In the genomic region with DNA sequence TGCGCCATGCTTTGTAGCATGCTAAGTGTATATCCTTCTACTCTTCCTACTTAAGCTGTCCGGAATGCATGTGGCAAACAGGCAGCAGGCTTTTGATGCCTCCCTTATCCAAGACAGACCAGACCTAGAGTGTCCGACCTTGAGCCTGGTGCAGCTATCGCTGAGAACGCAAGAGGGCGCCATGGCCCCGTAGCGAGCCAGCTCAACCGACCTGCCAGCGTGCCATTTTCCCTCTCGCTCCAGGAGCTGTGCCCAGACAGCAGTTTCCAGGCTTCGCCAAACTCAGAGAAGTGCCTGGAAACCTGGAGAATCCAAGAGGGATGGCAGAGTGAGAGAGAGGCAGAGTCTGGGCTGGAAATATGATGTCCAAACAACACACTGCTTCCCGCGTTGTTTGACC, we compare ENCODE assay signal across 8 mouse cellular contexts.
DNase-seq lines count a peak whose midpoint lies in the region; ATAC-seq and TF ChIP-seq lines count a peak whose summit lies in the region.

No protein-coding gene starts in this region.

- no peak overlapping the region for H3K4me3 ChIP-seq in ES-Bruce4 (ENCODE audit: low read depth, low read length)
- H3K4me3 ChIP-seq in forebrain, embryonic 15.5 days = no peak overlapping the region
- peak overlapping the region; percentile 27; the same call in 1 of the 2 replicates for H3K4me3 ChIP-seq in liver, embryonic 16.5 days (ENCODE audit: low read depth, low read length)
- peak overlapping the region; percentile 34 for H3K4me3 ChIP-seq in neural tube, embryonic 15.5 days (replicated peaks)
- no peak overlapping the region for H3K4me3 ChIP-seq in testis, adult 2 months (ENCODE audit: control insufficient read depth, low read depth, low read length)

- intact Hi-C loops in heart, postnatal 14 days (cut with DNase I) = loop anchor here (1.0 to 5.0 kb wide), 3 partner anchors 157 to 282 kb away; a partner anchor contains a TSS

- 0 out of 2 replicates have a peak overlapping the region, but pooled peaks have one; percentile 14 for H3K4me2 ChIP-seq in forebrain, embryonic 15.5 days (replicated peaks)
- H3K4me2 ChIP-seq in liver, embryonic 16.5 days (ENCODE audit: low read depth, low read length) = peak overlapping the region; percentile 54
- peak overlapping the region; percentile 65 for H3K4me2 ChIP-seq in neural tube, embryonic 15.5 days

- TF ChIP-seq CTCF in ES-Bruce4 (IDR thresholded peaks at IDR 0.05; ENCODE audit: low read depth, low read length) = peak; percentile 96
- peak; percentile 89; the same call in 1 of the 2 replicates for TF ChIP-seq CTCF in testis, adult 2 months (IDR thresholded peaks at IDR 0.05; ENCODE audit: control insufficient read depth, insufficient read depth, insufficient replicate concordance, low read depth, low read length)

- peak; percentile 80 for ATAC-seq in forebrain, embryonic 15.5 days (replicated peaks)
- 0 out of 2 replicates have a peak, but pooled peaks have one; percentile 19 for ATAC-seq in liver, embryonic 16.5 days (ENCODE audit: low read depth)
- ATAC-seq in neural tube, embryonic 15.5 days (ENCODE audit: low FRiP score) = peak; percentile 89

- TF ChIP-seq POLR2A in ES-Bruce4 (IDR thresholded peaks at IDR 0.05; ENCODE audit: insufficient read depth, low read length) = no peak
- no peak for TF ChIP-seq POLR2A in testis, adult 2 months (IDR thresholded peaks at IDR 0.05; ENCODE audit: control insufficient read depth, low read depth, low read length)

- no peaks in the 10 kb centered on the region for H3K9me3 ChIP-seq in ES-Bruce4 (replicated peaks; ENCODE audit: control insufficient read depth, insufficient read depth, low read length, poor library complexity, severe bottlenecking)
- H3K9me3 ChIP-seq in forebrain, embryonic 15.5 days = no peaks in the 10 kb centered on the region
- no peaks in the 10 kb centered on the region for H3K9me3 ChIP-seq in liver, embryonic 16.5 days (replicated peaks; ENCODE audit: control insufficient read depth, low read length)
- H3K9me3 ChIP-seq in neural tube, embryonic 15.5 days (replicated peaks) = no peaks in the 10 kb centered on the region

- no peak overlapping the region for H3K27ac ChIP-seq in ES-Bruce4 (ENCODE audit: insufficient read depth, low read length)
- no peak overlapping the region for H3K27ac ChIP-seq in forebrain, embryonic 15.5 days (replicated peaks)
- no peak overlapping the region for H3K27ac ChIP-seq in liver, embryonic 16.5 days (ENCODE audit: low read length)
- no peak overlapping the region for H3K27ac ChIP-seq in neural tube, embryonic 15.5 days (replicated peaks)
- no peak overlapping the region for H3K27ac ChIP-seq in testis, adult 2 months (ENCODE audit: control insufficient read depth, insufficient read depth, low read depth, low read length)

- 0 out of 2 replicates have a peak, but pooled peaks have one; percentile 19 for TF ChIP-seq EP300 in ES-Bruce4 (IDR thresholded peaks at IDR 0.05; ENCODE audit: insufficient read depth, low read depth, low read length)

- no peaks in the 10 kb centered on the region for H3K27me3 ChIP-seq in ES-Bruce4 (ENCODE audit: control insufficient read depth, insufficient read depth, low read length, poor library complexity, severe bottlenecking)
- peaks cover 66% of the 10 kb centered on the region for H3K27me3 ChIP-seq in forebrain, embryonic 15.5 days
- H3K27me3 ChIP-seq in liver, embryonic 16.5 days (ENCODE audit: control insufficient read depth, insufficient read depth, low read depth, low read length) = peaks cover 25% of the 10 kb centered on the region
- H3K27me3 ChIP-seq in neural tube, embryonic 15.5 days (replicated peaks) = peaks cover 67% of the 10 kb centered on the region
- H3K27me3 ChIP-seq in testis, adult 2 months (ENCODE audit: control insufficient read depth, insufficient read depth, low read length) = no peaks in the 10 kb centered on the region

- H3K4me1 ChIP-seq in ES-Bruce4 (ENCODE audit: control insufficient read depth, insufficient read depth, low read length) = no peaks in the 10 kb centered on the region
- peaks cover 14% of the 10 kb centered on the region for H3K4me1 ChIP-seq in forebrain, embryonic 15.5 days
- peaks cover 12% of the 10 kb centered on the region for H3K4me1 ChIP-seq in liver, embryonic 16.5 days (ENCODE audit: control insufficient read depth, low read depth, low read length)
- peaks cover 14% of the 10 kb centered on the region for H3K4me1 ChIP-seq in neural tube, embryonic 15.5 days
- H3K4me1 ChIP-seq in testis, adult 2 months (ENCODE audit: control insufficient read depth, insufficient read depth, low read length) = no peaks in the 10 kb centered on the region; the same call in 1 of the 2 replicates

- H3K36me3 ChIP-seq in ES-Bruce4 (ENCODE audit: control insufficient read depth, insufficient read depth, low read length, poor library complexity, severe bottlenecking) = no peaks in the 10 kb centered on the region
- no peaks in the 10 kb centered on the region for H3K36me3 ChIP-seq in forebrain, embryonic 15.5 days
- no peaks in the 10 kb centered on the region for H3K36me3 ChIP-seq in liver, embryonic 16.5 days (ENCODE audit: control insufficient read depth, insufficient read depth)
- H3K36me3 ChIP-seq in neural tube, embryonic 15.5 days = no peaks in the 10 kb centered on the region
- H3K36me3 ChIP-seq in testis, adult 2 months (ENCODE audit: control insufficient read depth, insufficient read depth, low read length) = no peaks in the 10 kb centered on the region

- WGBS in forebrain, embryonic 15.5 days = 2% methylated on average over 14 of the region's 14 CpGs
- WGBS in liver, embryonic 16.5 days (ENCODE audit: insufficient replicate concordance) = 5% methylated on average over 14 of the region's 14 CpGs
- 3% methylated on average over 14 of the region's 14 CpGs for WGBS in neural tube, embryonic 15.5 days

- H3K9ac ChIP-seq in ES-Bruce4 (ENCODE audit: low read depth, poor library complexity, severe bottlenecking) = no peak overlapping the region
- H3K9ac ChIP-seq in forebrain, embryonic 15.5 days (replicated peaks) = no peak overlapping the region
- H3K9ac ChIP-seq in liver, embryonic 16.5 days (ENCODE audit: low read depth, low read length) = peak overlapping the region; percentile 7; the same call in 1 of the 2 replicates
- no peak overlapping the region for H3K9ac ChIP-seq in neural tube, embryonic 15.5 days (replicated peaks)

- peak; percentile 22 for DNase-seq in cerebellum, adult 11-12 months
- peak; percentile 81 to 87 for DNase-seq in heart, postnatal 14 days
- peak; percentile 83 for DNase-seq in layer of hippocampus, adult 11-12 months (ENCODE audit: low spot score)

Comparison
In these comparisons a context has a peak if more than half of its experiments do, and no peak if none do; other contexts are left out.
1. H3K4me3 ChIP-seq: peak in liver, embryonic 16.5 days (single experiment) and neural tube, embryonic 15.5 days (single experiment); none in ES-Bruce4 (single experiment), forebrain, embryonic 15.5 days (single experiment) and testis, adult 2 months (single experiment).
2. DNase-seq: peak in every context shown above with its lines; median percentile 84 in heart, postnatal 14 days; 83 in layer of hippocampus, adult 11-12 months; 22 in cerebellum, adult 11-12 months.
3. ATAC-seq: peak in every context shown above with its lines; median percentile 89 in neural tube, embryonic 15.5 days; 80 in forebrain, embryonic 15.5 days; 19 in liver, embryonic 16.5 days.
4. H3K4me2 ChIP-seq: peak in every context shown above with its lines; median percentile 65 in neural tube, embryonic 15.5 days; 54 in liver, embryonic 16.5 days; 14 in forebrain, embryonic 15.5 days.